Mouse (Mus musculus) spleen, adult 12 weeks (tissue): ENCODE measurements around the gene Atp2b4.
"Not testable (repeated sequence)": the region's sequence is repeated elsewhere in the genome, so short reads cannot be mapped to it uniquely, and the experiment has no call there.

ENCODE experiments used
- DNase-seq: peaks from one replicate; pipeline ENCODE4 v3.0.0; 2022; ENCODE audit warnings: low spot score

The Atp2b4 gene

DNA sequence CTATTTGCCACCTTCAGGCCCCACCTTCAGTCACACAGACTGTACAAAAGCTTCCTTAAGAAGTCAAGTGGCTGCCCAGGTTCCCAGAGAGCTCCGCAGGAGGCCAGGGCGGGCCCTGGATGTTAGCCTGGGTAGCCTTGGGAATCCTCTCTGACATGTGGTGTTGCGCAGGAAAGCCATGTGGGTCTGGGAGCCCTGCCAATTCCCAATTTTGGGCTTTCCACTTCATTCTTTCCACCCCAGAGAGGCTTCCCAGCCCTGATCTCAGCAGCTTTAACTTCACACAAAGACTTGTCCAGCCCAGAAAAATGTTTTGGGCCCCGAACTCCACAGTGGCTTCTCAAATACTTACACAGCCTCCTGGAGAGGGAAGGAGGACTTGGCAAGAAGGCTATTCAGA, 56.2 kb downstream of the Atp2b4 start:
- no peak for DNase-seq

- DNase-seq, result no peak
Measured at GRCm38 (mm10) chr1:133742517-133742916, 58.3 kb downstream of the Atp2b4 start.

GRCm38 (mm10) chr1:133741881-133742434, 58.9 kb downstream of the Atp2b4 start:
- DNase-seq, result no peak

DNA sequence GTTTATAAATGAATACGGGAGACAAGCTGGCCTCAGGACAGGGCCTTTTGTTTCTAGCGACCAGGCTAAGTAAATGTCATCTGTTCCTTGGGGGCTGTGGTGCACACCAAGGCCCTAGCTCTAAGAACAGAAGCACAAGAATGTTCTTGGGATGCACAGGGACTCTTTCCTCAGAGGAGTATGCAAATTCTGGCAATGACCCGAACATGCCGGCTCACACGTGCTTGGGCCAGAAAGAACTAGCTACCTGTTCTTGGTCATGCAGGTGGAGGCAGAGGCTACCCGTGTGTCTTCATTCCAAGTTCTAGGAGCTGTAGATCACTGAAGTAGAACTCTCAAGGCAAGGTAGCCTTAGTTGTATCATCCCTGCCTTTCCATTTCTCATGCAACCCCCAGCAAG, 59.7 kb downstream of the Atp2b4 start:
- no peak for DNase-seq

DNA sequence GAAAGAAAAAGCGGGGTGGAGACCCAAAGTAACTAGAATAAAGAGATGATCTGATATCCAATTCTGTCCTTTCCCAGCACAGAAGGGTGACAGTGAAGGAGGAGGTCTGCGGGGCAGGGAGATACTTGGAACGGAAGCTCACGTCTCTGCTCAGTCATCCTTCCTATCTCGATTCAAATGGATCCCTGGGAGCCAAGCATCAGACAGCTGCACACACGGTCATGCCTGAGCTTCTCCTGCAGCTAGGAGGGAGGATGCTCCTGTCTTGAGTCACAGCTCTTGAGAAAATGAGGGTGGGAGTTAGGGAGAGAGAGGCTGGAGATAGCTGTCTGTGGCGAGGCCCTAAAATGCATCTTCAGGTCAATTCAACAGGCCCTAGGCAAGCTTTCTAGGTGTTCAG, 64.2 kb downstream of the Atp2b4 start:
- no peak for DNase-seq

DNA sequence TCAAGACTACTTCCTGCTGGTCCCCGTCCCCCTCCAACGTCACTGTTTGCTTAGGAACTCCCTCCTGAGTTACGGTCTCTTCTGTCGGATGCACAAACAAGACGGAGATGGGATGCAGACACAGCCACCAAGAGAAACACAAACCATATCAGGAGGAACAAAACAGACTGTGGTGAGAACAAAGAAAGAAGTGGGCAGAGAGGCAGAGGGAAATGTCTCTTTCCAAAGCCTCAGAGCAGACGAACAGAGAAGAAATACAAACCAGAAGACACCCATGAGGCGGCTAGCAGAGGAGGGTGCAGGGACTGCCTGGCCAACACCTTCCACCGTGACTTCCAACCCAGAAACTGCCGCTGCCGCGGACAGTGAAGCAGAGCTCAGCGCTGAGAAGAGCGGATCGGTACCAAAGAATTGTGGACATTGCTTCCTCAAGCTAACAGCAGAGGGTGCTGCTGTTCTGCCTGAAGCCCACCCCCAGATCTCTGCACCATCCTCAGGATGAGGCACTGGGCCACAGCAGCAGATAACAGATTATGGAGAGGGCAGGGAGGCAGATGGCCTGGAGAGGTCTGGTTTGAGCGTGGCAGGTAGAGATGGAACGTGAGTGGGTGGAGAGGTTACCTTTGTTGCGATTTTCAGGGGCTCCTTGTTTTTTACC, 64.7 kb downstream of the Atp2b4 start:
- DNase-seq, result no peak

- no peak for DNase-seq
Measured at GRCm38 (mm10) chr1:133732814-133733213, 68.0 kb downstream of the Atp2b4 start.

- no peak for DNase-seq
Measured at GRCm38 (mm10) chr1:133728339-133728738, 72.5 kb downstream of the Atp2b4 start.

DNA sequence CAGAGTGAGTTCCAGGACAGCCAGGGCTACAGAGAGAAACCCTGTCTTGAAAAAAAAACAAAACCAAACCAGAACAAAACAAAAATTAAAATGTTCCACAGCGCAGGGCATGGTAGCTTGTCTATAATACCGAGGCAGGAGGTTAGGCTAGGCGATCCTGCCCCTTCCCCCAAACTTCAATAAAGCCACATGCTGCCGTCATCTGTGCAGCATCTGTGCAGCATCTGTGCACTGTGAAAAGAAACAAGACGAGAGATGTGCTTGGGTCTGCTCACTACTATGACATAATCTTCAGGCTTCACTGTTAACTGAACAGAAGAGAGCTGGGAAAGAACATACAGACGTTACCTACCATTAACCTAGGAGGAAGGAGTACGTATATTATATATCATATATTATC, 80.5 kb downstream of the Atp2b4 start:
- no peak for DNase-seq

- DNase-seq, result no peak
Measured at GRCm38 (mm10) chr1:133718786-133719185, 82.1 kb downstream of the Atp2b4 start.

- no peak for DNase-seq
Measured at GRCm38 (mm10) chr1:133718296-133718695, 82.5 kb downstream of the Atp2b4 start.

DNA sequence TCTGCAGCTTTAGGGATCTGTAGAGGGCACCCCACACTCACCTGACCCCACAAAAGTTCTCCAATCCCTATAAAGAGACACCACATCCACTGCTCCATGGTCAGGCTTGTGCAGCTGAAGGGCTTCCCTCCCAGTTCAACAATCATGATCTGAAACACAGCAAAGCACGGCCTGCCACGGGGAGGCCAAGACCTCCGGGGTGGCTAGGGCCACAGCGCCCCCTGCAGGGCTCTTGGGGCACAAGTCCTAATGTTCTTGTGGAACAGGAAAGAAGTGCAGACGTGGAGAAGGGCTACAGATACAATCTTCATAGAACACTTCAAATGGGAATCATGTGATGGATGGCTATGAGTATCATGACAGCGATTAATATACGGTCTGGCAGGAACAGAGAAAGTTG, 84.4 kb downstream of the Atp2b4 start:
- peak; percentile 45 for DNase-seq

DNA sequence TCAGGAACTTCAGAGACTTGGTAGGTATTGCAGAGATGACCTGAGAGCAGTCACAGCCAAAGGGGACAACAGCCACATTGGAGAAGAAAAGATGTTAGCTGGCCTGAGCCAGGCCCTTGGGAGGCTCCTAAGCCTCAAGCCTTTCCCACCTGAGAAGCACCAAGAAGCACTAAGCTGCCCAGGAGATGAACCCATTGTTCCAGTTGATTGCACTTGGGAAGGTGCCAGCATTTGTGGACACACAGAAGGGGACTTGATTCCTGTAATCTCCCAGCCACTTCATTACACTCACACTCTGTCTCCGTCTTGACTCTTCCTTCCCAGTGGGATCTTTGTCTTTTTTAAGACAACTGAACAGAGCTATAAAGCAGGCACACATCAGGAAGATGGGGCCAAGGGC, 85.7 kb downstream of the Atp2b4 start:
- no peak for DNase-seq

- no peak for DNase-seq
Measured at GRCm38 (mm10) chr1:133713009-133713370, 87.9 kb downstream of the Atp2b4 start.

- no peak for DNase-seq
Measured at GRCm38 (mm10) chr1:133712288-133713008, 88.4 kb downstream of the Atp2b4 start.

- no peak for DNase-seq
Measured at GRCm38 (mm10) chr1:133711376-133711775, 89.5 kb downstream of the Atp2b4 start.

DNA sequence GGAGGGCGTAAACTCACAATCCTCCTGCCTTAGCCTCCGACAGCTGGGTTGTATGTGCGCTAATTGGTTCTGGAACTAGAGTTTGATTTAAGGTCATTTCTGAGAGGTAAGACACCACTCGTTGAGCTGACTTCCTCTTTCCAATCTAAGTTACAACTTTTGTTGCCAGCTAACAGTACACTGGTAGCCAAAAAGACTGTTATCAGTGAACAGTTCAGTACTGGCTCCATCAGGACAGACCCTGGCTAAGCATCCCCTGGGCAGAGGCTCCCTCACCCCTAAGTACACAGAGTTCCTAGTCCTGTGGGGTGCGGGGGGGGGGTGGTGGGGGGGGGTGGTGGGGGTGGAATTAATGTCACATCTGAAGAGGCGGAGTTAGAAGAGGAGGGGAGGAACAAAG, 89.9 kb downstream of the Atp2b4 start:
- DNase-seq, result no peak

- no peak for DNase-seq
Measured at GRCm38 (mm10) chr1:133709292-133709691, 91.5 kb downstream of the Atp2b4 start.

DNA sequence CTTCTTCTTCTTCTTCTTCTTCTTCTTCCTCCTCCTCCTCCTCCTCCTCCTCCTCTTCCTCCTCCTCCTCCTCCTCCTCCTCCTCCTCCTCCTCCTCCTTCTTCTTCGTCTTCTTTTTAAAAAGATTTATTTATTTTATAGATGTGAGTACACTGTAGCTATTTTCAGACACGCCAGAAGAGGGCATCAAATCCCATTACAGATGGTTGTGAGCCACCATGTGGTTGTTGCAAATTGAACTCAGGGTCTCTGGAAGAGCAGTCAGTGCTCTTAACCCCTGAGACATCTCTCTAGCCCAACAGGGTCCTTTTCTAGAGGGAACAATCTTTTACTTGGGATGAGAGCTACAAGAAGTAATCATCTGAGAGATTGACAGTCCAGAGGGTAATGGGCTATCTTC, 99.0 kb downstream of the Atp2b4 start:
- DNase-seq, result not testable (repeated sequence)

DNA sequence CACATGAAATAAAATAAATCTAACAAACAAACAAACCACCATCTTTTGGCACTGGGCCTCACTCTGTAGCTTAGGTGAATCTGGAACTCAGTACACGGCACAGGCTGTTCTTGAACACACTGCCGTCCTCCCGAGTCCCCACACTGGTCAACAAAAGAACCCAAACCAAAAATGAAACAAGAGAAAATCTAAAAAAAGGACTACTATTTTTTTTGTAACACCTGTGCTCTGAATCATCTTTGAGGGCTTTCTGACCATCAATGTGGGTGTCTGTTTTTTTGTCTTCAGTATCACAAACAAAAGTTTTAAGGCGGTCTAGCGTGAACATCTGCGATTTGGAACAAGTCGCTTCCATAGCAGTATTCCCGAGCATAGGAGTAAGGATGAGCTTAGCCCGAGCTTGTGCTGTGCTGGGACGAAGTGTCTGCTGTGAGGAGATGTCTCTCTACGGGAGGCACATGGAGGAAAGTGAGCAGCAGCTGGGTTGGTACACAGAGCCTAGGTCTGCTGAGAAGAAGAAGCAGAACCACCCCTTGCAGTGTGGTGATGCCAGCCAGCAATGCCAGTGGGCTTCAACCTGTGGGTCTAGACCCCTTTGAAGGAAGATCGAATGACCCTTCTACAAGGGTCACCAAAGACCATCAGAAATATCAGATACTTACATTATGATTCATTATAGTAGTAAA, 102.8 kb downstream of the Atp2b4 start:
- DNase-seq, result no peak

- DNase-seq, result no peak
Measured at GRCm38 (mm10) chr1:133695901-133696300, 104.9 kb downstream of the Atp2b4 start.

DNA sequence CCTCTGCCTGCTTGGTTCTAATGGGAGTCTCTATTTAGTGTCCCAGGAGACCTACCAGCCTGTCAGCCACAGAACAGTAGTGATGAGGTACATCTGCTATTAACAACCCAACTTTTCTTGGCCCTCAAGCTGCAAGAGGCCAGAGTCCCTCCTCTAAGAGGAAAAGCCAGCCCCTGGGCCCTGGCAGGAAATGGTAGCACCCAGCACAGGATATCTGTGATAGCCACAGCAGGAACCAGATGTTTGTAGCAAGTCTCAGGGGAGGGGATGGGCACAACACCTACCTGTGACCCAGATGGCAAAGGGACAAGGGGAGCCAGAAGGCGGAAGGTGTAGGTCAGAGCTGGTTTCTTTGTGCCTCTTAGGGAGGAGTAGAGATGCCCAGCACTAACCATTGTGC, 106.0 kb downstream of the Atp2b4 start:
- DNase-seq, result peak; percentile 21

DNA sequence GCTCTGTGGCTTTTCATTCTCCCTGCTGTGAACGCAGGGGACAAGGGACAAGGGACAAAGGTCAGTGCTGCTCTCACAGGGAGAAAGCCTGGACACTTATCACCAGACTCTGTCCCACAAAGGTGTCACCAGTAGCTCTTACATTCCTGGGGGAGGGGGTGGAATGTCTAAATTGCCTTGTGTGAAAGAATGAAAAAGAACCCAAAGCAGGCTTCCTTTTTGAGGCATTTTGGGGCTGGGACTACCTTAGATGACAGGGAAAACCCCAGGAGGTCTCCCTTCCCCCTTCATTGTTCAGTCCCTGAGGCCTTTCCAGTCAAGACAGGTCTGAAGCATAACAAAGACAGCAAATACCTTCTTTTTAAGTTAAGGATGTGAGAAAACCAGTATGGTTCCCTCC, 106.5 kb downstream of the Atp2b4 start:
- no peak for DNase-seq
